Mouse (Mus musculus) liver, postnatal 0 days (tissue): ENCODE measurements at regions not wholly inside any gene's neighbourhood (a gene's known extent, or its start where the extent isn't known, plus 50 kb on each side); places are given as distances from the start of the nearest gene placed in this dataset.
A peak's percentile ranks its signal among the peaks of the same experiment; 100 is the strongest.

ENCODE experiments used
- ATAC-seq: fragments of 200-750 bp; cut with Nextera tagmentation; 2 replicates; pipeline ENCODE4 v1.8.0; 2017; ENCODE audit warnings: mild to moderate bottlenecking, moderate library complexity
- DNase-seq: peaks from one replicate; pipeline ENCODE4 v3.0.0-alpha.2; 2016
- H3K27ac ChIP-seq: fragments of 300-500 bp; sonication (generic); 2 replicates; pipeline ENCODE4 v1.5.1; 2014; ENCODE audit warnings: antibody characterized with exemption, moderate library complexity, mild to moderate bottlenecking, low read depth
- H3K27me3 ChIP-seq: fragments of 300-500 bp; sonication (generic); 2 replicates; pipeline ENCODE4 v1.6.1; 2014; ENCODE audit warnings: low read length, control low read depth, mixed read lengths; ENCODE audit not compliant: insufficient read depth
- H3K36me3 ChIP-seq: fragments of 300-500 bp; sonication (generic); replicated peaks from 2 replicates; pipeline ENCODE4 v1.6.1; 2014; ENCODE audit warnings: mild to moderate bottlenecking, control low read depth, low read length, moderate library complexity, mixed read lengths; ENCODE audit not compliant: insufficient read depth
- H3K4me1 ChIP-seq: fragments of 300-500 bp; sonication (generic); 2 replicates; pipeline ENCODE4 v1.6.1; 2014; ENCODE audit warnings: antibody characterized with exemption, mild to moderate bottlenecking, control low read depth; ENCODE audit not compliant: insufficient read depth
- H3K4me2 ChIP-seq: fragments of 300-500 bp; sonication (generic); 2 replicates; pipeline ENCODE4 v1.6.1; 2014; ENCODE audit warnings: low read depth, mild to moderate bottlenecking, low read length, moderate library complexity, mixed read lengths
- H3K4me3 ChIP-seq: fragments of 300-500 bp; sonication (generic); 2 replicates; pipeline ENCODE4 v1.5.1; 2014; ENCODE audit warnings: low read depth, low read length
- H3K9ac ChIP-seq: fragments of 300-500 bp; sonication (generic); replicated peaks from 2 replicates; pipeline ENCODE4 v1.6.1; 2014; ENCODE audit warnings: mild to moderate bottlenecking, moderate library complexity
- H3K9me3 ChIP-seq: fragments of 300-500 bp; sonication (generic); 2 replicates; pipeline ENCODE4 v1.6.1; 2016; ENCODE audit warnings: mild to moderate bottlenecking, control low read depth, low read length, mixed read lengths
- CTCF ChIP-seq: sonication (generic); IDR thresholded peaks from 2 replicates; pipeline ENCODE4 v1.5.1; 2016; ENCODE audit warnings: antibody characterized with exemption, low read depth
- EP300 ChIP-seq: IDR thresholded peaks from 2 replicates; pipeline ENCODE4 v1.6.1; 2016; ENCODE audit warnings: antibody characterized with exemption, low read depth, mild to moderate bottlenecking
- WGBS: fragments of 180-500 bp; shearing (Covaris S2); extraction: QIAGEN DNeasy Blood & Tissue Kit; methylation state at CpG from one replicate; pipeline ENCODE4 v1.1.7; 2014; ENCODE audit not compliant: insufficient replicate concordance; 5-methylcytosine and 5-hydroxymethylcytosine counted together

- 72% methylated on average over 2 of the region's 2 CpGs for WGBS
- Histone ChIP-seq H3K36me3 (no peaks in the 10 kb centered on the region), H3K4me1 (no peaks in the 10 kb centered on the region), H3K4me3 (no peak overlapping the region), H3K27ac (no peak overlapping the region), H3K9me3 (no peaks in the 10 kb centered on the region), H3K27me3 (no peaks in the 10 kb centered on the region), H3K9ac (no peak overlapping the region), H3K4me2 (no peak overlapping the region)
- ATAC-seq (no peak), DNase-seq (no peak)
- TF ChIP-seq CTCF (no peak), EP300 (no peak)
Observed at GRCm38 (mm10) chr1:39123813-39124146, 69.8 kb upstream of the Npas2 start.

GRCm38 (mm10) chr1:39134521-39134920, 59.0 kb upstream of the Npas2 start:
- Histone ChIP-seq H3K4me3 (no peak overlapping the region), H3K27ac (no peak overlapping the region), H3K27me3 (no peaks in the 10 kb centered on the region), H3K9ac (no peak overlapping the region), H3K9me3 (no peaks in the 10 kb centered on the region; the same call in 1 of the 2 replicates), H3K36me3 (no peaks in the 10 kb centered on the region), H3K4me2 (no peak overlapping the region), H3K4me1 (no peaks in the 10 kb centered on the region)
- DNase-seq (no peak), ATAC-seq (no peak)
- TF ChIP-seq CTCF = no peak
- no peak for TF ChIP-seq EP300
- 81% methylated on average over 2 of the region's 2 CpGs for WGBS

GRCm38 (mm10) chr1:39143054-39143453, 50.5 kb upstream of the Npas2 start:
- no peaks in the 10 kb centered on the region; the same call in 1 of the 2 replicates for H3K9me3 ChIP-seq
- ATAC-seq (no peak), DNase-seq (no peak)
- no peaks in the 10 kb centered on the region for H3K36me3 ChIP-seq
- 70% methylated on average over 2 of the region's 2 CpGs for WGBS
- no peaks in the 10 kb centered on the region for H3K4me1 ChIP-seq
- no peak overlapping the region for H3K4me3 ChIP-seq
- H3K9ac ChIP-seq = no peak overlapping the region
- TF ChIP-seq CTCF = no peak
- TF ChIP-seq EP300 = no peak
- no peak overlapping the region for H3K27ac ChIP-seq
- no peaks in the 10 kb centered on the region for H3K27me3 ChIP-seq
- no peak overlapping the region for H3K4me2 ChIP-seq

GRCm38 (mm10) chr1:39143626-39144025, 49.9 kb upstream of the Npas2 start:
- DNase-seq = peak; percentile 27
- Histone ChIP-seq H3K36me3 (no peaks in the 10 kb centered on the region), H3K9me3 (no peaks in the 10 kb centered on the region), H3K4me2 (no peak overlapping the region), H3K9ac (no peak overlapping the region), H3K27me3 (no peaks in the 10 kb centered on the region), H3K4me1 (no peaks in the 10 kb centered on the region), H3K4me3 (no peak overlapping the region), H3K27ac (no peak overlapping the region)
- TF ChIP-seq EP300 (no peak), CTCF (no peak)
- 69% methylated on average over 5 of the region's 5 CpGs for WGBS
- ATAC-seq = peak; percentile 75
